Mouse (Mus musculus) embryonic fibroblast, embryonic 13.5 days (primary cell): ENCODE results near the gene Flot1.

Experiments
- CTCF ChIP-seq: IDR thresholded peaks from 2 replicates; pipeline ENCODE4 v1.5.1; 2011; ENCODE audit warnings: mild to moderate bottlenecking, control low read depth, low read length, moderate library complexity, borderline replicate concordance; ENCODE audit not compliant: insufficient read depth
- POLR2A ChIP-seq: IDR thresholded peaks from 2 replicates; pipeline ENCODE4 v1.6.1; 2011; ENCODE audit warnings: low read depth, mild to moderate bottlenecking, control low read depth, low read length, moderate library complexity

DNA sequence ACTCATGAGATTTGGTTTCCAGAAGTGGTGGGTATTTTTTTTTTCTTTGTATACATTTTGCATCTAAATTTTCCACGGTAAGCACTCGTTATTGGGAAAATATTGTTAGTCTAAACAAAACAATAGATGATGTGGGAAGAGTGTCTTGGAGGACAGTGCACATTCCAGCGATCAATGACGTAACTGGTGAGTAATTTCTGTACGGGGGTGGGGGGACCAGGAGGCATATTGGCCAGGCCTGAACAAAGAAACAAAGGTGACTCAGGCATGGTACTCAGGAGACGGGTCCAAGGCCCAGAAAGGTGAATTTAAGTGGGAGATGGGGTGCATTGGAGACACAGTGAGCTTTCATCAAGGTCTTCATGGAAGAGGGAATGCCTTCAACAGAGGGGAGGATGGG lies 27.4 kb upstream of the Flot1 start:
- no peak for TF ChIP-seq CTCF
- no peak for TF ChIP-seq POLR2A
